Mouse (Mus musculus) limb, embryonic 13.5 days (tissue): ENCODE measurements at regions not wholly inside any gene's neighbourhood (a gene's known extent, or its start where the extent isn't known, plus 50 kb on each side); places are given as distances from the start of the nearest gene placed in this dataset.

ENCODE experiments used
- ATAC-seq: fragments of 200-750 bp; cut with Nextera tagmentation; 2 replicates; pipeline ENCODE4 v1.8.0; 2017; ENCODE audit warnings: low read depth, moderate number of reproducible peaks, moderate TSS enrichment; ENCODE audit not compliant: low FRiP score
- H3K27ac ChIP-seq: fragments of 300-500 bp; sonication (generic); 2 replicates; pipeline ENCODE4 v1.5.1; 2015; ENCODE audit warnings: inconsistent platforms, mild to moderate bottlenecking, moderate library complexity
- H3K27me3 ChIP-seq: fragments of 300-500 bp; sonication (generic); 2 replicates; pipeline ENCODE4 v1.6.1; 2015; ENCODE audit warnings: mild to moderate bottlenecking, inconsistent platforms
- H3K36me3 ChIP-seq: fragments of 300-500 bp; sonication (generic); 2 replicates; pipeline ENCODE4 v1.6.1; 2015; ENCODE audit warnings: inconsistent platforms, mild to moderate bottlenecking, moderate library complexity
- H3K4me1 ChIP-seq: fragments of 300-500 bp; sonication (generic); 2 replicates; pipeline ENCODE4 v1.6.1; 2015; ENCODE audit warnings: inconsistent platforms
- H3K4me2 ChIP-seq: fragments of 300-500 bp; sonication (generic); replicated peaks from 2 replicates; pipeline ENCODE4 v1.6.1; 2015; ENCODE audit warnings: inconsistent platforms, mild to moderate bottlenecking, moderate library complexity
- H3K4me3 ChIP-seq: fragments of 300-500 bp; sonication (generic); 2 replicates; pipeline ENCODE4 v1.5.1; 2015; ENCODE audit warnings: moderate library complexity, mild to moderate bottlenecking, inconsistent platforms
- H3K9ac ChIP-seq: fragments of 300-500 bp; sonication (generic); 2 replicates; pipeline ENCODE4 v1.6.1; 2015; ENCODE audit warnings: mild to moderate bottlenecking, inconsistent platforms
- H3K9me3 ChIP-seq: fragments of 300-500 bp; sonication (generic); 2 replicates; pipeline ENCODE4 v1.6.1; 2016; ENCODE audit warnings: inconsistent platforms
- WGBS: fragments of 180-500 bp; shearing (Covaris S2); methylation state at CpG from one replicate; pipeline ENCODE4 v1.1.7; 2015; 5-methylcytosine and 5-hydroxymethylcytosine counted together

DNA sequence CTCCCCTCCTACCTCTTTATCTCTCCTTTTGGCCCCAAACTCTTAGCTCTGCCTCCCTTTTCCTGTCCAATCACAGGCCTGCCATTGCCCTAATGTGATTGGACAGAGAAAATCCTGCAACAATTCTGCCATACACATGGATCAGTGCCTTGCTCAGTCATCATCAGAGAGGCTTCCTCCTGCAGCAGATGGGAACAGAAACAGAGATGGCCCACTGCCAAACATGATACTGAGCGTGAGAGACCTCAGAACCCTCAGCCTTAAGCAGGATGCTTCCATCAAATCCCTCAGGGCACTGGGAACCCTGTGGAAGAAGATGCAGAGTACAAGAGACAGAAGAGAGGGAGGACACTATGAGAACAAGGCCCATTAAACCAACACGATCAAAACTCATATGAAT lies 62.8 kb upstream of the Cacna2d3 start:
- no peak for ATAC-seq
- Histone ChIP-seq H3K9ac (no peak overlapping the region), H3K4me1 (no peaks in the 10 kb centered on the region), H3K4me2 (no peak overlapping the region), H3K27me3 (no peaks in the 10 kb centered on the region), H3K27ac (no peak overlapping the region), H3K4me3 (no peak overlapping the region), H3K36me3 (no peaks in the 10 kb centered on the region), H3K9me3 (no peaks in the 10 kb centered on the region)
- 80% methylated on average over 2 of the region's 2 CpGs for WGBS

DNA sequence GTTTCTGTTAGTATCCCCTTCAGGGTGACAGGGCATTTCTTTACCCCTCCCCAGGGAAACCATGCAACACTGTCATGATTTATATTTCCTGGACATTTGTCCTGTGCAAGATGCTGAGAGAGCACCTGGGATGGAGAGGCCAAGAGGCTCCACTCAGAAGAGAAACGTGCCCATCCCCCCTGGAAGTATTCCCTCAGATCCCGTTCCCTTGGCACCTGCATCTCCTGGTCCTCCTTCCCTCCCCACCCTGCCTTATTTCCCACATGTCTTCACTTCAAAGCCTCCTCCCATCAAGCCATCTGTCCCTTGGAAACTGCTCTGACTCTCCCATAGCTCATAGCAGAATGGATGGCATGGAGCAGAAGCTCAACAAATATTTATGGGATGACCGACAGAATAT lies 64.8 kb upstream of the Cacna2d3 start:
- H3K27me3 ChIP-seq: no peaks in the 10 kb centered on the region
- no peak overlapping the region for H3K4me2 ChIP-seq
- H3K27ac ChIP-seq: no peak overlapping the region
- 61% methylated on average over 3 of the region's 3 CpGs for WGBS
- no peaks in the 10 kb centered on the region for H3K4me1 ChIP-seq
- no peak overlapping the region for H3K4me3 ChIP-seq
- no peak for ATAC-seq
- no peaks in the 10 kb centered on the region for H3K36me3 ChIP-seq
- no peak overlapping the region for H3K9ac ChIP-seq
- no peaks in the 10 kb centered on the region for H3K9me3 ChIP-seq

DNA sequence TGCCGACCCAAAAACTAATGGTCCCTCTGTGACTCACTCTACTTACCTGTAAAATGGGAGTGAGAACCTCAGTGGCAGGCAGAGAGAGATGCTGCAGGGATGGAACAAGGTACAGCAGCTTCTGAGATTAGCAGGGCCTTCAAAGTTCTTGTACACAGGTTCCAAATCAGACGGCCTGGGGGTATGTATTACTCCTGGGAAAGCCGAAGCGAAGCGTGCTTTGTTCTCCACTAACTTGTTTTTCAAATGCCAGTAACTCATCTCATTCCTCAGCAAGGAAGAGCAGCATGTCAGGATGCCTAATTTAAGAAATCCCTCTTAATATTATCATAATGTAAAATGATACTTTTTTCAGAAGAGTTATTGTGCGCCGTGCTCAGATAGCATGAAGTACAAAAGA lies 66.1 kb upstream of the Cacna2d3 start:
- Histone ChIP-seq H3K27ac (no peak overlapping the region), H3K4me1 (no peaks in the 10 kb centered on the region), H3K9me3 (no peaks in the 10 kb centered on the region), H3K27me3 (no peaks in the 10 kb centered on the region), H3K9ac (no peak overlapping the region), H3K4me2 (no peak overlapping the region), H3K4me3 (no peak overlapping the region), H3K36me3 (no peaks in the 10 kb centered on the region)
- 90% methylated on average over 7 of the region's 7 CpGs for WGBS
- no peak for ATAC-seq

DNA sequence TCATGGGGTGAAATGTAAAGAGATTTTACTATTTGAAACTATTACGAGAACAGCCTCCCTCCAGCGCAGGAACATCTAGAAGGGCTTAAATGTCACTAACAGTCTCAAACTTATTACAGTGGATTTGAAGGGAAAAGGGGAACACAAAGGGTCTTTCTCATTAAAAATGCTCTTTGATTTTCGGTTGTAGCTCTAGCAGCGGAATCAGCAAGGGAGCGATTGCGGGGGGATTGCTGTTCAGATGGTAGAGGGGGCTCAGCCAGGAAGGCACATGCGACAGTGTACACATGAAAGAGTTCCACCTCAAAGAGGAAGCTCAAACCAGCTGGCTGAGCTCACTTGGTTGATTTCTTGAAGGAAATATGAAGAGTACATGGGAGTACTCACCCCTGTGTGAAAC lies 66.7 kb upstream of the Cacna2d3 start:
- no peaks in the 10 kb centered on the region for H3K9me3 ChIP-seq
- no peak overlapping the region for H3K27ac ChIP-seq
- no peak overlapping the region for H3K4me3 ChIP-seq
- H3K9ac ChIP-seq: no peak overlapping the region
- H3K4me1 ChIP-seq: no peaks in the 10 kb centered on the region
- no peak for ATAC-seq
- no peaks in the 10 kb centered on the region for H3K36me3 ChIP-seq
- WGBS: 77% methylated on average over 7 of the region's 7 CpGs
- no peaks in the 10 kb centered on the region for H3K27me3 ChIP-seq
- H3K4me2 ChIP-seq: no peak overlapping the region

DNA sequence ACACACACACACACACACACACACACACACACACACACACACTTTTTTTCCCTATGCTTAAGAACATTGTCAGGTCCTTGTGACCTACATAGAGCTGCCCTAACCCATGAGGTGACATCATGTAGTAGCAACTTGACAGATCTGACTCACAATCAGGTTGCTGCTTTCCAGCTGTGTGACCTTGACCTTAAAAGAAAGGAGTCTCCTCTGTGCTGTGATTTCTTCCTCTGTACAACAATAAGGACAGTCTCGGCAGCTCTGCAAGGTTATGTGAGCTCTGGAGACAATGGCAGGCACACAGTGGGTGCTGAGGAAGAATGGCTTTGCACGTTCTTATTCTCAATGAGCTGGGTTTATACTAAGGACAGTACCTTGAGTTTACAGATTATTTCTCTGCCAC lies 73.7 kb upstream of the Cacna2d3 start:
- Histone ChIP-seq H3K9me3 (no peaks in the 10 kb centered on the region), H3K4me2 (no peak overlapping the region), H3K4me3 (no peak overlapping the region), H3K9ac (no peak overlapping the region), H3K27ac (no peak overlapping the region), H3K4me1 (no peaks in the 10 kb centered on the region), H3K36me3 (no peaks in the 10 kb centered on the region), H3K27me3 (no peaks in the 10 kb centered on the region)
- no peak for ATAC-seq
- WGBS: 76% methylated on average over 2 of the region's 2 CpGs

DNA sequence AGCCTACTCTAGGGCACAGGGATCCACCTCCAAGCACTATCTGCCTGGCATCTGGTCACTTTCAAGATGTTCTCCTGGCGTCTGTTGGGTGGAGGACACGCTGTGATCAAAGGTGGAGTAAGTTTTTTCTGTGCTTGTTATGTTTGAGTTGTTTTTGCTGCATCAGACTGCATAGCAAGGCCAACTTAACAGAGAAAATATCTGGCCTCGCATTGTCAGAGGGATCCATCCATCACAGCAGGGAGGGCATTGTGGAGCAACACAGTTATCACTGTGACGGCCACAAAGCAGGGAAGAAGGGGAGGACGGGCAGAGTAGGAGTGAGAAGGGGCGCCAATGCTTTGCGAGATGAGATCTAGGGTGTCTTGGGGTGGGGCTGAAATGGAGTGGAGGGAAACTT lies 74.7 kb upstream of the Cacna2d3 start:
- no peak overlapping the region for H3K27ac ChIP-seq
- no peak overlapping the region for H3K4me3 ChIP-seq
- H3K4me2 ChIP-seq: no peak overlapping the region
- no peak overlapping the region for H3K9ac ChIP-seq
- 71% methylated on average over 7 of the region's 7 CpGs for WGBS
- no peaks in the 10 kb centered on the region for H3K4me1 ChIP-seq
- no peak for ATAC-seq
- H3K27me3 ChIP-seq: no peaks in the 10 kb centered on the region
- no peaks in the 10 kb centered on the region for H3K36me3 ChIP-seq
- H3K9me3 ChIP-seq: no peaks in the 10 kb centered on the region

DNA sequence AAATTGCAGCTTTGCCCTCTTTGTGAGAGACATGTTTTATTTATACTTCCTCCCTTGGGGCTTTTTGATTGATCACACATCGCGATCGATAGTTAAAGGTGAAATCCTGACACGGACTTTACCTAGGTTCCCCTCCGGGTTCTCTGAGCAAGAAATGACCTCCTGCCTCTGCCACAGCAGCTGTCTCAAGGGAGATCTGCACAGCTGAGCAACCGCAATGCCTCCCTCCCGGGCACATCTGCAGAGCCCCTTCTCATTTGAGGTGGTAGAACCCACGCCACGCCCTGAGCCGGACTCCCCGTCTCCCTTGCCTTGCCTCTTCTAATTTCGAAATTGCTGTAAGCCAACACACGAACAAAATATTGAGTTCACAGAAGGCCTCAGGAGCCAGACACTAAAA lies 78.2 kb upstream of the Cacna2d3 start:
- Histone ChIP-seq H3K9ac (no peak overlapping the region), H3K27ac (no peak overlapping the region), H3K9me3 (no peaks in the 10 kb centered on the region), H3K4me3 (no peak overlapping the region), H3K36me3 (no peaks in the 10 kb centered on the region), H3K4me1 (no peaks in the 10 kb centered on the region), H3K27me3 (no peaks in the 10 kb centered on the region), H3K4me2 (no peak overlapping the region)
- 76% methylated on average over 13 of the region's 13 CpGs for WGBS
- no peak for ATAC-seq

DNA sequence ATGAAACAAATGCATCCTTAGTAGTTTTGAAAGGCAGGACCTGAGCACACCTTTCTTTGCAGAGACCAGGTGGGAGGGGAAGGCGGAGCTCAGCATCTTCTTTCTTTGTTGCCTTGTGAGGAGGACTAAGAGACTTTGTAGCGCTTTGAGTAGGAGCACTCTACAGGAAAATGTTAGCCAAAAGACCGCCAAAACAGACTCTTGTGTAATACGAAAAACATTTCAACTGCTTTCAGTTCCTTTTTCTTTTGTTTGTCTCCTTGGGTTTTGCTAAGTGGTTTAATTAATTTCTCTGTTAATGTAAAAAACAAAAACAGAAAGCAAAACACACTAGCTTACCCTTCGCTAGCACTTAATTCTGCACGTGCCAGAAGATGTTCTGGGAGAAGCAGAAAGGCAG lies 83.6 kb upstream of the Cacna2d3 start:
- no peak overlapping the region for H3K27ac ChIP-seq
- WGBS: 90% methylated on average over 6 of the region's 6 CpGs
- H3K36me3 ChIP-seq: no peaks in the 10 kb centered on the region
- ATAC-seq: no peak
- H3K4me1 ChIP-seq: no peaks in the 10 kb centered on the region
- 0 out of 2 replicates have a peak, but pooled peaks cover 3% of the 10 kb centered on the region for H3K27me3 ChIP-seq
- H3K9me3 ChIP-seq: no peaks in the 10 kb centered on the region
- H3K4me3 ChIP-seq: no peak overlapping the region
- H3K9ac ChIP-seq: no peak overlapping the region
- no peak overlapping the region for H3K4me2 ChIP-seq

DNA sequence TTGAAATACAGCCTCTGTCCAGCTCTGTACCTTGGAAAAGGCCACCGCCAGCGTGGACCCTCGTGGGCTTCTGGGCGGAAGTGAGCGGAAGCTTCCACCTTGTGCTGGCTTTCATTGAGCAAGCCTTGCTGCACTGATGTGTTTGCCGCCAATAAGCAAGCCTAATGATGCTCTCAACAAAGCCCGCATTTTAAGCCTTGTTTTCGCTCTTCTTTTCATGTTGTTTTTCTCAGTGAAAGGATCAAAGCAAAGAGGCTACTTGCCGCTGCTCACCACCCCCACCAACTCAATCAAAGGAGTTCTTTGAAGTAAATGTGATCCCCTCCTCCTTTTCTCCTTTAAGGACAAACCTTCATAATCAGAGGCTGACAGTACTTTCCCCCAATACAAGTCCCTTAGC lies 86.2 kb upstream of the Cacna2d3 start:
- Histone ChIP-seq H3K4me3 (no peak overlapping the region), H3K9me3 (no peaks in the 10 kb centered on the region), H3K36me3 (no peaks in the 10 kb centered on the region), H3K9ac (no peak overlapping the region), H3K4me1 (no peaks in the 10 kb centered on the region; the same call in 1 of the 2 replicates), H3K27me3 (0 out of 2 replicates have a peak, but pooled peaks cover 3% of the 10 kb centered on the region), H3K4me2 (no peak overlapping the region), H3K27ac (no peak overlapping the region)
- WGBS: 45% methylated on average over 9 of the region's 9 CpGs
- no peak for ATAC-seq

DNA sequence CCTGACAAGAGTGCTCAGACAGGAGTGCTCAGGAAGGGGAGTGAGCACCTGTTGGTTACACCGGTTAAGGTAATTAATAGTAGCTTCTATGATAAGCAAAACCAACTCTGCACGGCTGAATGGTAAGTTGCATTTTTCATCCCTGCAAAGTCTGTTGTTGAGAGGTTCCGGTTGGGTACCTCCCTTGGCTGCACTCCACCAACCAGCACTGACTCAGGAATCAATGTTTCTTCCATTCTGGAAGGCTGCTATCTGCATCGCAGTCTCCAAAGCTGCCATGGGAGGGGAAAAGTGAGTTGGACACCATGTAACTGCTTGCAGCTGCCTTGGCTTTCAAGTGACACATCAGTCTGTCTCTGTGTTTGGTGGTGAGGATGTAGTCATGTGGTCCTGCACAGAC lies 93.0 kb upstream of the Cacna2d3 start:
- Histone ChIP-seq H3K27me3 (no peaks in the 10 kb centered on the region), H3K9ac (no peak overlapping the region), H3K4me2 (no peak overlapping the region), H3K4me3 (no peak overlapping the region), H3K36me3 (no peaks in the 10 kb centered on the region), H3K27ac (no peak overlapping the region), H3K9me3 (no peaks in the 10 kb centered on the region), H3K4me1 (no peaks in the 10 kb centered on the region; the same call in 1 of the 2 replicates)
- no peak for ATAC-seq
- 73% methylated on average over 4 of the region's 4 CpGs for whole genome bisulfite sequencing

DNA sequence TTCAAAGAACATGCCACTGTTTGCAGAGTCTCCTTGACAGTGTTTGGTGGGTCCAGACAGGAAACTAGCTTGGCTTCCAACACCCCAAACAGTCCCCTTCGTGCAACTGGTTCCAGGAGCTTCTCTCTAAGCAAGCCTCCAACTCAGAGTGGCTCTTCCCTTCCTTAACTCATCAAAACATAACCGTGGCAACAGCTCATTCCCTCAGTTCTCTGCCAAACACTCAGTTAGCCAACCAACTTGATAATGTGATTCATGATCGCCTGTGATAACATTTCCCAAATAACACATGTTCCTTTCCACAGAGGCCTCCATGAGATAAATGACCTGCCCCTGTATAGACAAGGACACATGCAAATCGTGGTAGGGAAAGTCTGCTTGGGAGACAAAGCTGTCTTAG lies 95.9 kb upstream of the Cacna2d3 start:
- Histone ChIP-seq H3K9ac (no peak overlapping the region), H3K4me3 (no peak overlapping the region), H3K27me3 (no peaks in the 10 kb centered on the region), H3K36me3 (no peaks in the 10 kb centered on the region), H3K9me3 (no peaks in the 10 kb centered on the region), H3K27ac (no peak overlapping the region), H3K4me1 (no peaks in the 10 kb centered on the region), H3K4me2 (no peak overlapping the region)
- WGBS: 76% methylated on average over 4 of the region's 4 CpGs
- no peak for ATAC-seq

DNA sequence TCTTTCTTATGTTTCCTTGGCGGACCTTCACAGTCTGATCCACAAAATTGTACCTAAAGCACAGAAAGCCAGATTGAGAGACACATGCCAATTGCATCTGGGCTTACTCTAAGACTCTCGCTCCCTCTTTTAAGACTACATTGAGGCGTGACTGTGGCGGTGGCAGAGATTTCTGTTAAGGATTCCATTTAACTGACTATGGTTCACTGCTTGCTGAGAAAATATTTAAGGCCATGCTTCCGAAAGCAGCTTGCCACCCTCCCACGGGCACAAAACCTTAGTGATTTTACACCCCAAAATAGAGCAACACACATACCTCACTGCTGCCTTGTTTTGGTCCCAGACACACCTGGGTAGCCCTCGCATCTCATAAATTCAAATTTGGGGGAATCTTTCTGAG lies 96.6 kb upstream of the Cacna2d3 start:
- Histone ChIP-seq H3K4me2 (no peak overlapping the region), H3K4me3 (no peak overlapping the region), H3K36me3 (no peaks in the 10 kb centered on the region), H3K27ac (no peak overlapping the region), H3K27me3 (no peaks in the 10 kb centered on the region), H3K4me1 (no peaks in the 10 kb centered on the region), H3K9ac (no peak overlapping the region), H3K9me3 (no peaks in the 10 kb centered on the region)
- ATAC-seq: no peak
- WGBS: 87% methylated on average over 7 of the region's 7 CpGs

DNA sequence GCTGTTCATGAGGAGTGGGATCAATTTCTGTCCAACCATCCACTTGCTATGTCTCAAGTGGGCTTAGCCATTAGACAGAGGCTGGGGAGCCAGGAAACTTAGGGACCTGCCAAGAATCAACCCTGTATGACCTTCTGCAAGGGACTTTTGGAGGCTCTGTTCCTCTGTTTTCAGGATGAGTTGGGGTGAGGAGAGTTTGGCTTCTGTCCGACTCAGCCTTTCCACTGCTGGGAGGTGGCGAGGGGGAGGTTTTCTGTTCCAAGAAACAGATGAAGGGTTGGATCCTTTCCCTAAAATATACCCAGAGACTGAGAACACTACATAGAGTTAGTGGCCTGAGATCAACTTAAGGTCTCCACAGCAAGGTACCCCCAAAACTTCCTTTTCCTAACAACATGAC lies 97.1 kb upstream of the Cacna2d3 start:
- no peak for ATAC-seq
- 89% methylated on average over 2 of the region's 2 CpGs for WGBS
- H3K9me3 ChIP-seq: no peaks in the 10 kb centered on the region
- no peaks in the 10 kb centered on the region for H3K27me3 ChIP-seq
- no peak overlapping the region for H3K4me3 ChIP-seq
- no peak overlapping the region for H3K4me2 ChIP-seq
- no peak overlapping the region for H3K27ac ChIP-seq
- H3K4me1 ChIP-seq: no peaks in the 10 kb centered on the region
- H3K36me3 ChIP-seq: no peaks in the 10 kb centered on the region
- no peak overlapping the region for H3K9ac ChIP-seq
